Mouse (Mus musculus) layer of hippocampus, adult 9-11 months (tissue): ENCODE results near the gene Serac1.

Source experiments
- DNase-seq: peaks from one replicate; pipeline ENCODE4 v3.0.0; 2022

The Serac1 gene

DNA sequence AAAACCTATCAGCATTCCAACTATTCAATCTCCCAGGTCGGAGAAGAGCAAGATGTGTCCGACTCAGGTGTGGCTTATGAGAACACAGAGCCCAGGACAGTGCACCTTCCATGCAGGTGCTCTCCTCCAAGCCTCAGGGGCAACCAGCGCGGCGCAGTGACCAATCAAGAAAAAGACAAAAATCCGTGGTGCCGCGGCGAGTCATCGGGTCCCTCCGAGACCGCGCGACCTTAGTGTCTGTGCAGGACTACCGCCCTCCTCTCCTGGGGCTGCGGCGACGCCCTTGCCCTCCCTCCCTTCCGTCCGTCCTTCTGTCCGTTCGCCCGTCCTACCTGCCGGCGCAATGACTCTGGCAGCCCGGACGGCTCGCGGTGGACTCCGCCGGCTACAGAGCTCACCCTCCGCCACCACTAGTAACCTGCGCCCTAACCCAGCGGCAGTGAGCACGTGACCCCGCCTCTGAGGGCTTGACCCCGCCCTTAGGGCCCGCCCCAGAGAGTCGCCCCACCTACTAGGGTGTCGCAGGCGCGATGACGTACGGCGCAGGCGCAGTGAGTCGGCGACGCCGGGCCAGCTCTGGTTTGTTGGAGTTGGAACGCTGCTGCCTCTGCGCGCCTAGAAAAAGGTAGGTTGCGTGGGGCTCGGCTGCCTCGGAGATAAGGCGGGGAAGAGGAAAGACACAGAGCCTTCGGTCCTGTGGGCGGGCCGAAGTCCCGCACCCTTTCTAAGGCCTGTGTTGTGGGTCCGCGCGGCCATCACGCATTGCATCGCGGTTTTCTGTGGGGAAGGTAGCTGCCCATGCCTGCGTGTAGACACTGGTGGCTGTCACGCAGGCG, at the start of gene Serac1, which contains the start of gene Gtf2h5:
Gene Serac1, minus strand, starts transcription at position 455 of the 836 bp plus-strand sequence.
Gene Gtf2h5, plus strand, starts transcription at position 500 of the 836 bp plus-strand sequence.
- DNase-seq: peak; percentile 97

DNA sequence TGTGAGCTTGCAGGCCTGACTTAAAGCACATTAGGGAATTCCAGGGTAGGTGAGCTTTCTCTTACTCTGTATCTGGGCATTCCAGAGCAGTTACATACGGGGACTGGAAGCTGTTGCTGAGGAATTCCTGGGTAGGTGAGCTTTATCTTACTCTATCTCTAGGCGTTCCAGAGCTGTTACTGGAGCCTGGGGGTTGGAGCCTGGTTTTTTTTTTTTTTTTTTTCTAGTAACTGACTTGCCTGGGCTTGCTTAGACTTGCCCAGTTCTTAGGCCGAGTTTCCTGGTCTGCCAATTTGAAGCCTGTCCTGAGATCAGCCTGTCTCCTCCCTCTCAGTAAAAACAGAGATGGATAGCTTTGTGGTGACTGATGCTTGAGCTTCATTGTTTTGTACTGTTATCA, 48.5 kb upstream of the Serac1 start:
- no peak for DNase-seq

DNA sequence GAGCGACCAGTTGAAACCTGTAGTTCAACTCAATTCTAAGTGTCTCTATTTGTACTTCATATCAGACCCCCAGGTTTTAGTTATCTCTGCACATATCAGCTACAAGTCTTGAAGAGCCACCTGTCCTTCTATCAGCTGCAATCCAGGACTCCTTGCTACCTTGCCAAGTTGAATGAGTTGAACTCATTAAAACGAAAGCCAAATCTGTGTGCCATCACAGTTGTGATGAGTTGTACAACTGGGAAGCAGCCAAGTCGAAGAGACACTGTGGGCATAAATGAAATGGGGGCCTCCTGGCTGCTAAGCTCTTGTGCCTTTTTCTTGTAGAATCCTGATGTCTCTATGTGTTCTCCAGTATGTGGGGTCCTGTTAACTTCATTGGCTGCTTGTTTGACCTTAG, 45.9 kb upstream of the Serac1 start:
- no peak for DNase-seq

DNA sequence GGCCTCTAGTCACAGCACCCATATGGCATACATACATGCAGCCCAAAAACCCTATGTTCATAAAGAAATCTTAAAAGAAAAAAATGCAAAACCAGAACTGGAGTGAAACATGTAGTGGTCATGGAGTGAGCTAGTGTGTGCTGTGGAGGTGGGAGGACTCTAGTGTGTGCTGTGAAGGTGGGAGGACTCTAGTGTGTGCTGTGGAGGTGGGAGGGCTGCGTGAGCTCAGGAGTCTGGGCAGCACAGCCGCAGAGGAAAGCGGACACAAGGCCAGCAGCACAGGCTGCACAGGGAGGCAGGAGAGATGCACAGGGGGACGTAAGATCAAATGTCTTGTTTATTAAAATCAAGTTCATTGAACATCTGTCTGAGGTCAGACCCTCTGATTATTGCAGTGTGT, 44.2 kb upstream of the Serac1 start:
- DNase-seq: no peak

DNA sequence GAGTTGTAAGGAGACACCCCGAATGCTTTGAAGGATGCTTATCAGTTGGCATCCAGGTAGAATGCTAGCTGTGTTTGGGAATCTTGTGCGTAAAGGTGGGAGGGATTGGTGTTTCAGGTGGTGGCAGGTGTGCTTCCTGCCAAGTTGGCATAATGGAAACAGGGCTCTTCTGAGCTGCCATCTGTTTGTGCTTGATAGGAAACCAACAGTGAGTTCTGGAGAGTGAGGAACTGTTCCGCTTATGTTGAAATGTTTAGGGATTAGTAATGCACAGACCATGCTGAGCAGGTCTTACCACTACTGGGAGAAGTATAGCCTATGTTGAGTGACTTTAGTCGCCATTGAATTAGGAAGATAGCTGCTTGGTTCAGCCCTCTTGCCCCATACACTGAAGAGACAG, 39.3 kb upstream of the Serac1 start:
- DNase-seq: peak; percentile 30

DNA sequence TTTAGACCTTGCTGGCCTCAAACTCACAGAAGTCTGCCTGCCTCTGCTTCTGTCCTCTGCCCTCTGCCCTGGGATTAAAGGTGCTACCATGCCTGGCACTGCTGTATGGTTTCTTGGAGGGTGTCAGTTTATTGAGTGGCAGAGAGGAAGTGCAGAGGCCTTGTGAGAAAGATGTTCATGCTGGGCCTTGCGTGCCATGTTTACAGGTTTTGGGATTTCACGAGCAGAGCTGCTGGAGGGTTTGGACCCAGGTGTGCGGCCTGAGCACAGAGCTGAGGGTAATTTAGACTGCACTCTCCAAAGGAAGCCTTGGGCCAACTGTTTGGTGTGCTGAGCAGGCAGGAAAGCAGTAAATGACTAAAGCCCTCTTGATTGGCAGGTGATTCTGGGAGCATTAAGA, 38.4 kb upstream of the Serac1 start:
- no peak for DNase-seq

DNA sequence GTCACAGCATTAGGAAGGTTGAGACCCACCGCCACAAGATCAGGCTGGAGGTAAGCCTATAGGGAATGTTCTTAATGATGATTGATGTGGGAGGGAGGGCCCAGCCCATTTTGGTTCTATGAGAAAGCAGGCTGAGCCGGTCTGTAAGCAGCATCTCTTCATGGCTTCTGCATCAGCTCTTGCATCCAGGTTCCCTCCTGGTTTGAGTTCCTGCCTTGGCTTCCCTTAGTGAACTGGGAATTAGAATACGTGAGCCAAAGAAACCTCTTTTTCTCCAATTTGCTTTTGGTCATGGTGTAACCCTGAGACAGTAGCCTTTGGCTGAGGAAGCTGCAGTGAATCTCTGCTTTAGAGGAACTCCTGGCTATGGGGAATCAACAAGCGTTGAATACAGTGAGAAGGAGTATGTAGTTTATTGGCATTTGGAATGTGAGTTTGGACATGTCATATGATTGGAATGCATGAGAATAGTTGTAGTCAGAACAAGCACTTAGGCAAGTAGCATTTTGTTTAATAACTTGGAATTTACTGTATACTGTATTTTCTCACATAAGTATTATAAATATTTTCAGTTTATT, 37.7 kb upstream of the Serac1 start:
- DNase-seq: no peak

DNA sequence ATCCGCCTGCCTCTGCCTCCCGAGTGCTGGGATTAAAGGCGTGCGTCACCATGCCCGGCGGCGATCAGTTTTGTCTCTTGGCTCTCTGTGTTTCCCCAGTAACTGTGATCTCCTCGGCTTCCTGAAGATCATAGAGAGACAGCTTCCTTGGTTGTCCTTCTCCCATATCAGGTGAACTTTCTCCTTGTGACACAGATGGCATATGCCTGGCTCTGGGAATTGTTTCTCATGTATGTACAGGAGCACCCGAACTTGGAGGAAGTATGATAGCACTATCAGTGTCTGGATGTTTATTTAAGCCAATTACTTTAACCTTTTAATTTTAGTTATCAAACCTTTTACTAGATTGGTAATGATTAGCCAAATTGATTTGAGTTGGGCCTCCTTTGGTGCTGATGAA, 35.5 kb upstream of the Serac1 start:
- no peak for DNase-seq

DNA sequence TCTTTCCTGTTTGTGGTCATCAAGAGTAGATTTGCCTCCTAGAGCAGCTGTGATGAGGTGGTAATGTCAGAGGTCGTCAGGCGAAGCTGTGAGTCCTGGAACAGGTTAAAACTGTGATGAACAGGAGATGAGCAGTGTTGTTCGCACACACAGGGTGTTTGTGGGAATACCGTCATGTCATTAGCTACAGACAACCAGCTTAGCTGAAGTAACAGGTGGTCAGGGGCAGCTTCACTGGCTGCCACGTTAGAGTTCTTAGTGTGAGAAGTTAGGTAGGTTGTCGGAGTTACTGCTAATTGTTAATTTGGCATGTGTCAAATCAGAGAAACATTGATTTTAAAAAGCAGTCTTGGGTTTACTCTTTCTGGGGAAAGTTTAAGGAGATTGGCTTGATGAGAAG, 34.1 kb upstream of the Serac1 start:
- DNase-seq: no peak

DNA sequence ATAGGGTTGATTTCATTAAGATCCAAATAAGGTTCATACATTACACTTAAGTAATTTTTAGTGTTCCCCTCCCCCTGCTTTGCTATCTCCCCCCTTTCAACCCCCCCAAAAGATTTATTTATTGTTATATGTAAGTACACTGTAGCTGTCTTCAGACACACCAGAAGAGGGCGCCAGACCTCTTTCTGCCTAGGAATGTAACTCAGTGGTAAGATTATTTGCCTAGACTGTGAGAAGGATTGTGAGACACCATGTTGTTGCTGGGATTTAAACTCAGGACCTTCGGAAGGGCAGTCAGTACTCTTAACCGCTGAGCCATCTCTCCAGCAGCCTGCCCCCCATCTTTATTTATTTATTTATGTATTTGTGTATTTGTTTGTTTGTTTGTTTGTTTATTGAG, 31.4 kb upstream of the Serac1 start:
- no peak for DNase-seq

DNA sequence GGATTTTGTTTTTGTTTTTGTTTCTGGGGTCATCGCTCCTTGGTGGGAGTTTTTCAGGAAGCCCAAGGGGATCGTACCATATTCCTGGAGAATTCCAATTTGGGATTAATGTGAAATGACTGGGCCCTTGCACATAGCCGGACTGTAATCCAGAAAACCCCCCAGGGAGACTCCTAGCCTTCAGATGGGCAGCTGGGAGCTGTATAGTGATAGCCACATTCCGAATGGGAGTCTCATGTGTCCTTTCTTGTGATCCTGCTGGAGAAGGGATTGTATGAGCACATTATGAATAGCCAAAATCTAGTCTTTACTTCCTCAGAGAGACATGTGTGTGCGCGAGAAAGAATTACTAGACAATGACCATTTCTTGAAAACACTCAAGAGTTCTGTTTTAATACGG, 28.6 kb upstream of the Serac1 start:
- no peak for DNase-seq

DNA sequence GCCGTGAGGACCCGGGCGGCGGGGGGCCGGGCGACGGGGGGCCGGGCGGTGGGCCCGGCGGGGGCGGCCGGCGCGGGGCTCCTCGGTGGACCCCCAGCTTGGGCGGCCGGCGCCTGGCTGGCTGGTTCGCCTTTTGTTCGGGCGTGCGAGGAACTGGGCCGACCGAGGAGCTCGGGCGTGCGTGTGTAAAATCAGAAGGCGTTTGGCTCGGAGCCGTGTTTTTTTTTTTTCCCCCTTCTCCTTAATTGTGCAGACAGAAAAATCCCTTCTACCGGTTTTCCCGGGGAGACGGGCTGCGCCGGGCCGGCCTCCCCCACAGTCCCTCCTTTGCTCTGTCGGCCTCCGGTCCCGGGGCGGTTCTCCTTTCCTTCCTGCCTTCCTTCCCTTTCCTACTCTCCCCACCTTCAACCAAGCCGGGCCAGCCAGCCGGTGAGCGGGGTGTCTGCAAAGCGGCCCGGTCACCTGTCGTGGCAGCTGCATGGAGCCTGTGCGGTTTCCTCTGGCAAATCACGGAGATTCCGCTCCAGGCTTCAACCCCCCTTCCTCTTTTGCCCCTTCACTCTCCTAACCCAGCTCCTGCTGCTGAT, 27.6 kb upstream of the Serac1 start:
- DNase-seq: peak; percentile 40

DNA sequence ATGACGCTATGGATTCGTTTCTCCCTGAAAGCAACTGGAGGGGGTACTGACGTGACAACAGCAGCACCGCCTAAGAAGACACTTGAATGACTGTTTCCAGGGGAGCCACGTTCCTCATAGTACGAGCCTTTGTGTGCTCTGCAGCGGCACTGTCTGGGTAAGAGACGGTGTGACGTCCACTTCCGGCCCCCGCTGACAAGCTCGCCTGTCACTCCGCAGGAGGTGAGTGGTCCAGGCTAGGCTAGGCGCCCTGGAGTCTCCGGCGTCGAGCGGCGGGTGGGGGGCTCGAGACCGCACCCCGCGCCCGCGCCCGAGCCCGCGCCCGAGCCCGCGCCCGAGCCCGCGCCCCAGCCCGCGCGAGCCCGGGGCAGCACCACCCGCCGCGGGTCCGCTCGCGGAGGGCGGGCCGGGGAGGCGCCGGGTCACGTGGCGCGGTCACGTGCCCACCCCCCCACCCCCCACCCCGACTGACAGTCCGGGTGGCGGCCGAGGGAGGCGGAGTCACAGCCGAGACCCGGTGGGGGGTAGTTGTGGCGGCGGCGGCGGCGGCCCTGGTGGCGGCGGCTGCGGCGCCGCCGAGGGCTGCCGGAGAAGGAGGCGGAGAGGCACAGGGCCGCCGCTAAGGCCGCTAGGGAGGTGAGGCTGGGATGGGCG, 26.9 kb upstream of the Serac1 start, which contains the start of gene Tulp4:
Gene Tulp4, plus strand, starts transcription at position 77 of the 654 bp plus-strand sequence.
- peak; percentile 92 for DNase-seq

DNA sequence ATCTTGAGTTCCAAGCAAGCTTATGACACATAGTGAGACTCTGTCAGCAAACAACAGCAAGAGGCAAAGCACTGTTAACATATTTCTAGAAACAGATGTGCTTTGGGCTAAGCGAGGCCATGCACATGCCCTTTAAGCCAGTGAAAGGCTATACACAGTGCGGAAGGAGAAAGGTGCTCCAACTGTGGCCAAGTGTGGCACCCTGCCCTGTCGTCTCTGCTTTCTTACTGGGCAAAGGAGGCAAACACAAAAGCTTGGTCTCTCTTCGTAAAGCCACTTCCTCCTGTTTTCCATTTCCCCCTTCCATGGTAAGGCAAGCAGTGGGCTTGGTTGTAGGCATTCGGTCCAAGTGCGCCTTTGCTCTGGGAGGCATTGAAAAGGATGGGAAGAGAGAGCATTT, 24.0 kb upstream of the Serac1 start:
- DNase-seq: no peak

DNA sequence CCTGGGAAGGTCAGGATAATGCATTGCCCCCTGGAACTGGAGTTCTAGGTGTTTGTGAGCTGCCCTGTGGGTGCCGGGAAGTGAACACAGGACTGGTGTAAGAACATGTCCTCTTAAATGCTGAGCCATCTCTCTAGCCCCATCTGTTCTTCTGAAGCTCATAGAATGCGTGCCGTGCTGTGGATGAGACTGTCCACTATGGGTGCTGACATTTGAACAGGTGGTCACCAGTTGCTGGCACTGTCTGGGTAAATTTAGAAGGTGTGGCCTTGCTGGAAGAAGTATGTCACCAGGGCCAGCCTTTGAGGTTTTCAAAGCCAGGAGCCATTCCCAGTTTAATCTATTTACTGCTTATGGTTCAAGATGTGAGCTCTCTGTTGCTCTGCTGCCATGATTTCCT, 22.7 kb upstream of the Serac1 start:
- no peak for DNase-seq

DNA sequence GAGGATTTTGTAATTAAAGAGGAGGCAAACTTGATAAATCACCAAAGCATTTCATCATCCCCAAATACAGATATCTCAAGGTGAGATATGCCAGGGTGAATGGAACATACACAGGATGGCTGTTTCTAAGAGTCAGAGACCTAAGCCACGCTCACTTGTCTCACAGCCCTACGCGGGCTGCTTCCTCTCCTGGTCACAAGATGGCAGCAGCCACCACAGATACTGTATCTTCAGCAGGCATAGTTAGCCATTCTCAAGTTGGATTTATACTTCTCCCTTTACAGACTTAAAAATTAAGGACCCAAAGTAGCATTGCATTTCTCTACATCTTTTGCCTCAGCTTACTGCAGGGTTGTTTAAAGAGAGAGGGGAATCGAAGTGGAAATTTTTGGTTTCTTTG, 18.3 kb upstream of the Serac1 start:
- peak; percentile 44 for DNase-seq

DNA sequence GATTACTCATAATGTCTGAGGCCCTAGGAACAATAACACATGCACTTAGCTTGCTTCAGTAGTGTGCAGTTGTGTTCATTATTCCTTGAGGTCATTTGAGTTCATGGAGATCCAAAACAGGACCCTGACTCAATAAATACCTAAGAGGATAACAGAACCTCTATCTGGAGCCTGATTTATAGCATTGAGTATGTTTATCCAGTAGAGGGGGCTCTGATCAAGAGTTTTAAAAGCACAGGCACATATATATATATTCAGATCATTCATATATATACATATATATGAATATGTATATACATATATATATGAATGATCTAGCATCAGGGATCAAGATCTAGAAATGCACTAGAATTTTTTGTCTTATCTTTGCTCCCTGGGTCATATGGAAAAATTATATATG, 16.0 kb upstream of the Serac1 start:
- no peak for DNase-seq

DNA sequence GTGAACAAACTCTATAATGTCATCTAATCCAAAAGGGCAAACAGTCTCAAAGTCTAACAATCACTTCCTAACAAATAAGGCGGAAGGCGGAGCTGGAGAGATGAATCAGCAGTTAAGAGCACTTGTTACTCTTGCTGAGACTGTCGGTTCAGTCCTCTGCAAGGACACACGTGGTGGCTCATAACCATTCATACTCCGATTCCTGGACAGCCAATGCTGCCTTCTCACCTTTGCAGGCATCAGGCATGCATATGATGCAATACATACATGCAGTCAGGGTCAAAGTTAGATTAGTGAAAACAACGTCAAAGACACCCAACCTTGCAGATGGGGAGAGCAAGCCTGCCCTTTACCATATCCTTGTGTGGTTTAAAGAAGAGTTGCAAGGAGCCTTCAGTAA, 12.1 kb upstream of the Serac1 start:
- no peak for DNase-seq

DNA sequence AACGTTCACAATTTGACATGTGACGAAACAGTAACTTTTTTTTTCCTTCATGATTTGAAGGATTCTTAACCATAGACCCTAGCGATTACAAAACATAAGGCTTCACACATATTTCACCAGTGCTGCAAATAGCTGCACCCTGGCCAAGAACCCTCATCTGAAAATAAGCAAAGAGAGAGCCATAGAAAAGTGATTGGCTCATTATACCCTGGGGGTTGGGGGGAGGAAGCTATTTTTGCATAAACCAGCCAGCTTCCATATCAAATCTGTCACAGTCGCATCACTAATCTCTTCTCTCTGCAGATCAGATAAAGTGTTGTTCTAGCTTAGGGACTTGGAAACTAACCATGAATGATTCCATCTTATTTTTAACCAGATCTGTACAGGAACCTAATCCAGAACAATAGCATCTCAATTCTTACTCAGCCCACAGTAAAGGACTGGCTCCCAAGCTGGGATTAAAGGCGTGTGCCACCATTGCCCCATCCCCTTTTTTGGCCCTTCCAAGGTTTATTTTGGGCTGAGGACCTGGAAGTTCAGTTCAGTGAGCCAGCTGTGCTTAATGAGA, 3.9 kb upstream of the Serac1 start:
- DNase-seq: peak; percentile 69

DNA sequence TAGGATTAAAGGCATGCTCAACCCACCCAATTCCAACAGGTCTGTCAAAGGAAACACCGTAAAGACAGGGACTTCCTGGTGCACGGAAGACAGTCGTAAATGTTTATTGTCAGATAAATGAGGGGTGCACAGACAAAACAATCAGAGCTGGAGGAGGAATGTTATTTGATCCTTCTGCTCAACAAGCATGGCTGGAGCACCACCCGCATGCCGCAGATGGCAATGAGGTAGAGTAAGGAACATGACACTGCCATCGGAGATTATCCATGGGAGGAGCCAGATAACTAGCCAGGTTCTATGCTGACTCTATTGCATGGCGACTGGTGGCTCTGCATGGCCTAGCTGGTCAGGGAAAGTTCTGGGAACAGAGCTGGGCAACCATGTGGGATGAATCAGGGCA, 6.1 kb downstream of the Serac1 start:
- no peak for DNase-seq

DNA sequence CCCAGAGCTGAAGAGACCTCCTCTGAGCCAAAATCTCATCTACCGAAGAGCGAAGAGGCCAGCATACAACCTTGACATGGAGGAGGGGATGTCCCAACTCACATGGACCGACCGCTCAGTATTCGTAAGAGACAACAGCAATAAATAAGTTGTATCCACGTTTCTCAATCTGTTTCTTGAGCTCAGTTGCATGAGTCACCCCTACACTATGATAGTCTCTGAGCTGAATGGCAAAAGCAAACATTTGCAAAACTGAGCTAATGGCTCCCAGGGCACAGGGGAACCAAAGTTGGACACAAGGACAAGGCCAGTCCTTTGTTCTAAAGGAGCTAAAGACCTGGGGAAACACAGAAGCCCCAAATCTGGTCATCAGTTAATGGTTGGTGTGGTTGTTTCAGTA, 9.7 kb downstream of the Serac1 start:
- DNase-seq: no peak

DNA sequence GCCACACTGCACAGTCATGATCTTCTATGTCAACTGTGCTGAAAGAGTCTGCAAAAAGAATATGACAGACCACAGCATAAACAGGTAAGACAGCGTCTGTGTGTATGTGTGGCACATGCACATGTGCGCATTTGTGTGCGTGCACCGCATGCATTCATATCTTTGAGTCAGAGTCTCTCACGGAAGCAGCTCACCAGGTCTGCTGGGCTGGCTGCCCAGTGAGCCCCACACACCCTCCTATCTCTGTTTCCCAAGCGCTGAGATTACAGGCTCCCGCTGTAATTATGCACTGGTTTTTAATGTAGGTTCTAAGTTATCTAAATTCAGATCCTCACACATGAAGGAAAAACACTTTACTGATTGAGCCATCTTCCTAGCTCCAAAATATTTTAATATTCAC, 11.9 kb downstream of the Serac1 start:
- DNase-seq: no peak

DNA sequence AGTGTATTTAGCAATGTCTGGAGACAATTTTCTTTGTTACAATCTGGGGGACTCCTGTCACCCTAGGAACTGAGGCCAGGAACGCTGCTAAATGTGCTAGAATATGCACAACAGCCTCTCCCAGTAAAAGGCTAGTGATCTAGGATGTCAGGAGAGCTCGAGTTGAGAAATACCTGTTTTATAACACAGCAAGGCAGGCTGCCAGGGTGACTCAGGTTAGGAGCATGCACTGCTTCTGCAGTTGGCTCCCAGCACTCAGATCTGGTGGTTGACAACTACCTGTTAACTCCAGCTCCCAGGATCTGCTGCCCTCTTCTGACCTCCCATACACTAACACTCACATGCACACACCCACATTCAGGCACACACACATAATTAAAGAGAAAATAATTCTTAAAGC, 13.5 kb downstream of the Serac1 start:
- no peak for DNase-seq
